Mouse (Mus musculus) olfactory bulb, adult 2 months (tissue): Measurements from ENCODE around the gene Izumo1r.

ENCODE experiments used
- CTCF ChIP-seq: fragments of 200-500 bp; IDR thresholded peaks from 2 replicates; pipeline ENCODE4 v1.5.1; 2012; ENCODE audit warnings: low read depth, mild to moderate bottlenecking, low read length, moderate library complexity; ENCODE audit not compliant: insufficient read depth
- POLR2A ChIP-seq: fragments of 200-500 bp; IDR thresholded peaks from 2 replicates; pipeline ENCODE4 v1.6.1; 2012; ENCODE audit warnings: mild to moderate bottlenecking, low read depth, low read length, moderate library complexity; ENCODE audit not compliant: insufficient read depth

- TF ChIP-seq POLR2A = no peak
- 0 out of 2 replicates have a peak, but pooled peaks have one; percentile 25 for TF ChIP-seq CTCF
Observed at GRCm38 (mm10) chr9:14846428-14846827, 57.3 kb downstream of the Izumo1r start.
